9 mouse cellular contexts compared by ENCODE assay signal in genomic region chr10:75021138-75021537, GRCm38 (mm10). TPM values are rescaled to one million over a fixed set of nuclear protein-coding genes. Genes with fewer than 3 reads are reported as not detected.
A peak's percentile ranks its signal among the peaks of the same experiment; 100 is the strongest.
DNase-seq lines count a peak whose midpoint lies in the region; ATAC-seq lines count a peak whose summit lies in the region.
"Had no signal": no experiment of that assay in that cellular context is flagged by ENCODE, and none has a peak within 500 bp of the region (broad histone marks: within the 10 kb centered on the region; RNA-seq: fewer than 3 reads in every experiment).

No protein-coding gene starts in this region.

- no peaks in the 10 kb centered on the region for H3K27me3 ChIP-seq in forebrain, embryonic 15.5 days

- H3K9me3 ChIP-seq in forebrain, embryonic 15.5 days, result no peaks in the 10 kb centered on the region

- no peaks in the 10 kb centered on the region for H3K36me3 ChIP-seq in forebrain, embryonic 15.5 days

- no peak overlapping the region for H3K27ac ChIP-seq in forebrain, embryonic 15.5 days (replicated peaks)

- WGBS in forebrain, embryonic 15.5 days, result 10% methylated on average over 6 of the region's 6 CpGs

- no peak overlapping the region for H3K4me3 ChIP-seq in forebrain, embryonic 15.5 days

- H3K9ac ChIP-seq in forebrain, embryonic 15.5 days (replicated peaks), result no peak overlapping the region

- DNase-seq in R1 (ENCODE audit: low read depth, low spot score), result peak; percentile 62
- peak; percentile 71 for DNase-seq in induced T-regulatory cell, adult 2 months (ENCODE audit: low read depth)
- DNase-seq in left cerebral cortex, adult 11 months (ENCODE audit: low spot score), result peak; percentile 71
- peak; percentile 70 for DNase-seq in right cerebral cortex, postnatal 25 days

- 0 out of 2 replicates have a peak, but pooled peaks cover 3% of the 10 kb centered on the region for H3K4me1 ChIP-seq in forebrain, embryonic 15.5 days

- H3K4me2 ChIP-seq in forebrain, embryonic 15.5 days (replicated peaks), result no peak overlapping the region

- peak; percentile 59; the same call in 1 of the 2 replicates for ATAC-seq in cerebellum, adult (ENCODE audit: insufficient number of reproducible peaks, low FRiP score, low TSS enrichment)
- ATAC-seq in forebrain, embryonic 15.5 days (replicated peaks), result peak; percentile 42
- peak; percentile 96 for ATAC-seq in megakaryocyte progenitor cell, adult 5-6 weeks (replicated peaks; ENCODE audit: poor library complexity)
- ATAC-seq in monocyte, adult 5-6 weeks (replicated peaks; ENCODE audit: insufficient number of reproducible peaks, low FRiP score, low TSS enrichment, poor library complexity, severe bottlenecking), result no peak

RNA-seq across cellular contexts. Expression of gene Rsph14, which starts 11.2 kb away (rescaled TPM):
- polyA plus RNA-seq in forebrain, embryonic 15.5 days (2015; fragmentation: Nextera tagmentation; extraction: Ambion mirVana), result 0.23 and 0.76 TPM in 2 replicates
- total RNA-seq in megakaryocyte progenitor cell, adult 5-6 weeks (2015), result not detected in 2 replicates
- 0.96 TPM in 1 of 2 replicates, not detected in the other for total RNA-seq in megakaryocyte progenitor cell, adult 5-6 weeks (2017)
- total RNA-seq in monocyte, adult 5-6 weeks (2017), result not detected in 3 replicates
- polyA plus RNA-seq: heart, embryonic 14.5 days had no signal

RNA-seq across cellular contexts. Expression of gene Rab36, which starts 15.7 kb away (rescaled TPM):
- polyA plus RNA-seq in forebrain, embryonic 15.5 days (2015; fragmentation: Nextera tagmentation; extraction: Ambion mirVana), result 13.3 and 13.7 TPM in 2 replicates
- 0.61 and 0.84 TPM in 2 replicates for total RNA-seq in megakaryocyte progenitor cell, adult 5-6 weeks (2015)
- 0.67 TPM in 1 of 2 replicates, not detected in the other for total RNA-seq in megakaryocyte progenitor cell, adult 5-6 weeks (2017)
- 0.39 to 6.9 TPM (median 1.2 TPM) in 3 replicates for total RNA-seq in monocyte, adult 5-6 weeks (2017)

RNA-seq across cellular contexts. Expression of gene Bcr, which starts 39.3 kb away (rescaled TPM):
- polyA plus RNA-seq in forebrain, embryonic 15.5 days (2015; fragmentation: Nextera tagmentation; extraction: Ambion mirVana), result 15.7 and 16.3 TPM in 2 replicates
- total RNA-seq in megakaryocyte progenitor cell, adult 5-6 weeks (2015), result 18.1 and 18.6 TPM in 2 replicates
- total RNA-seq in megakaryocyte progenitor cell, adult 5-6 weeks (2017), result 23.0 and 28.2 TPM in 2 replicates
- 7.1 to 13.3 TPM (median 13.1 TPM) in 3 replicates for total RNA-seq in monocyte, adult 5-6 weeks (2017)

RNA-seq across cellular contexts. Expression of gene Gnaz, which starts 54.2 kb away (rescaled TPM):
- 40.9 and 44.9 TPM in 2 replicates for polyA plus RNA-seq in forebrain, embryonic 15.5 days (2015; fragmentation: Nextera tagmentation; extraction: Ambion mirVana)
- 0.17 TPM in 1 of 2 replicates, not detected in the other for total RNA-seq in megakaryocyte progenitor cell, adult 5-6 weeks (2015)
- 0.12 and 0.27 TPM in 2 replicates for total RNA-seq in megakaryocyte progenitor cell, adult 5-6 weeks (2017)
- total RNA-seq in monocyte, adult 5-6 weeks (2017), result 0.19 to 4.5 TPM in 2 of 3 replicates, not detected in the other
